Mouse (Mus musculus) right cerebral cortex, postnatal 4 days (tissue): ENCODE measurements around the gene Ctdspl2.
"Not testable (repeated sequence)": the region's sequence is repeated elsewhere in the genome, so short reads cannot be mapped to it uniquely, and the experiment has no call there.

Experiments
- DNase-seq: peaks from one replicate; pipeline ENCODE4 v3.0.0-alpha.2; 2022

Gene Ctdspl2

GRCm38 (mm10) chr2:121955765-121956223 is at the start of gene Ctdspl2, which contains the start of gene Mageb3:
Ctdspl2 (plus strand) TSS chr2:121956001.
Mageb3 (minus strand) TSS chr2:121956092.
- peak; percentile 87 for DNase-seq

DNA sequence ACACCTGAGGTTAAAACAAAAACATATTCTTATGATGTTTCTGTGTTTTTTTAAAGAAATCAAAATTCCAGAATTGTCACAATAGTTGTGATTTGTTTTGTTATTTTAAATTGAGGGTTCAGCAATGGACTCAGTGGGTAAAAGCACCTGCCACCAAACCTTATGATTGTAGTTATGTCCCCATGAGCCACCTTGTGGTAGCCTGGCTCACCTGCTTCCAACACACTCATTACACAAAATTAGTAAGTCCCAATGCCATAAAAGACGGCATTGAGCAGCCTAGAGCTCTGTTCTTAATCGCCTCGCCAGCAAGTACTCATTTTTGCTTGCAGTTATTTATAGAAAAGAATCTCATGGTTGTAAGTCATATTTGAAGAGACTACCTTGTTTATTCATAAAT is 45.8 kb upstream of the Ctdspl2 start:
- DNase-seq: no peak

- DNase-seq: no peak
These were observed 39.5 kb upstream of the Ctdspl2 start for GRCm38 (mm10) chr2:121916047-121916970.

- not testable (repeated sequence) for DNase-seq
These were observed 18.2 kb upstream of the Ctdspl2 start for GRCm38 (mm10) chr2:121937624-121938023.

DNA sequence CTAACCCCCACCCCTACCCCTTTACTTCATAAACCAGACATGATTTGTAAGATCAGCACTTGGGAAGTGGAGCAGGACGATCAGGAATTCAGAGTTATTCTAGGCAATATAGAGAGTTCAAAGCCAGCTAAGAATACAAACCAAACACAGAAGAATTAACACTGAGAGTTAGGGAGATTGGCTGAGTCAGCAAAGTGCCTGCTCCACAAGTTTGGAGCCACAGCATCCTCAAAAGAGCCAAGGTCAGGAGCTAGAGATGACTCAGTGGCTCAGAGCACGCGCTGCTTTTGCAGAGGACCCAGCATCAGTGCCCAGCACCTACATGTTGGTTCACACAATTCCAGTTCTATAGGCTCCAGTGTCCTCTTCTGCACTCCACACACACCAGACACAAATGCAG is 12.4 kb upstream of the Ctdspl2 start:
- DNase-seq: no peak

GRCm38 (mm10) chr2:121954971-121955656 is 687 bp upstream of the Ctdspl2 start:
- no peak for DNase-seq

- DNase-seq: peak; percentile 97
These were observed 620 bp downstream of the Ctdspl2 start for GRCm38 (mm10) chr2:121956224-121957018.

DNA sequence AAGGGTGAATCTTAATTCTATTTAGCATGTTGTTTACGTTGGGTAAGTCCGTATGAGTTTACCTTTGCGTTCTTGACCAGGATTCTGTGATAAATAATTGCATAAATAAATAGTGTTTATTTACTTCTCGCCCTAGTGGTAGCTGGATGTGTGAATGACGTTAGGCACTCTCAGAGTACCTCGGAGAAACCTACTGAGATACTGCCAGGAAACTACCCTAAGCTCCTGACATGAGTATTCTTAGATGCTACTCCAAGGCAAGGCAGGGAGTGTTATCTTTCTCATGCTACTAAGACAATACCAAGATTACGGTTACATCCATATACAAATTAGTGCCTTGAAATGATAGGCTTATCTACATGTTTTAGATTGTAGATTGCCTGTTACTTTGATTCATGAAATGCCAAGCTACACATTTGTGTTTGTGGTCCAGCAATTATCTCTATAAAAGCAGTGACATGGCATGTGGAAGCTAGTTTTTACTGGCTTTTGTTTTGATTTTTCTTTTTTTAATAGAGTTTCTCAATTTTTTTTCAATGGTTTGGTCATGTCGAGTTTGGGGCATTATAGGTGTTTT is 1.5 kb downstream of the Ctdspl2 start:
- no peak for DNase-seq

GRCm38 (mm10) chr2:121995738-121996137 is 39.9 kb downstream of the Ctdspl2 start:
- no peak for DNase-seq

GRCm38 (mm10) chr2:122008832-122009231 is 53.0 kb downstream of the Ctdspl2 start:
- DNase-seq: no peak

GRCm38 (mm10) chr2:122011441-122011840 is 55.6 kb downstream of the Ctdspl2 start:
- DNase-seq: no peak

DNA sequence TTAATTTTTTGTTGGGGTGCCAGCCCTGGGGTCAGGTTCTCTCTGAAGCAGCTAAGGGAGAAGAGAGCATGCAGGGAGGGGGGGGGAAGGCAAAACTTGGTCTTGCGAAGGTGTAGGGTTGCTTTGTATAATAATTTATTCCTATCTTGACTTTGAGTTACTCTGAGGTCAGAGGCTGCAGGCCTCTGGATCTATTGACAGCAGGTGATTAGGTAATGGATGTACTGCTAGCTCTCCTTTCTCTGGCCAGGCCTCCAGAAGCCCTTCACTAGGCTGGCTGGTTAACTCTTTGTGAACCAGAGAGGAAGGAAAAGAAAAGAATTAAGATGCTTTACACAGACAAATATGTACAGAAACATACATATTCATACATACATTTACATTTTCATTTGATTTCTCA is 62.9 kb downstream of the Ctdspl2 start:
- DNase-seq: no peak

- no peak for DNase-seq
These were observed 66.5 kb downstream of the Ctdspl2 start for GRCm38 (mm10) chr2:122022284-122022683.

DNA sequence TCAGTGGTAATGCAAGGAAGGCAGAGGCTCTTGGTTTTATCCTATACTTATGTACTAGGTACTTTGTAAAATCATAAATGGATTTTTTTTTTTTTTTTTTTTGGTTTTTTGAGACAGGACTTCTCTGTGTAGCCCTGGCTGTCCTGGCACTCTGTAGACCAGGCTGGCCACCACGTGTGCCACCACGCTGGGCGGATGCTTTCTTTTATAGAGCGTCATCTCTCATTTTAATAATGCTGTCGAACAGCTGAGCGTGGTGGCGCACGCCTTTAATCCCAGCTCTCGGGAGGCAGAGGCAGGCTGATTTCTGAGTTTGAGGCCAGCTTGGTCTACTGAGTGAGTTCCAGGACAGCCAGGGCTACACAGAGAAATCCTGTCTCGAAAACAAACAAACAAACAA is 71.3 kb downstream of the Ctdspl2 start:
- DNase-seq: not testable (repeated sequence)

- DNase-seq: peak; percentile 80
These were observed 72.3 kb downstream of the Ctdspl2 start, which contains the start of gene Eif3j1 for GRCm38 (mm10) chr2:122027862-122028755. Eif3j1 (plus strand) TSS chr2:122028546.

GRCm38 (mm10) chr2:122028756-122029700 is 73.2 kb downstream of the Ctdspl2 start:
- peak; percentile 33 for DNase-seq

DNA sequence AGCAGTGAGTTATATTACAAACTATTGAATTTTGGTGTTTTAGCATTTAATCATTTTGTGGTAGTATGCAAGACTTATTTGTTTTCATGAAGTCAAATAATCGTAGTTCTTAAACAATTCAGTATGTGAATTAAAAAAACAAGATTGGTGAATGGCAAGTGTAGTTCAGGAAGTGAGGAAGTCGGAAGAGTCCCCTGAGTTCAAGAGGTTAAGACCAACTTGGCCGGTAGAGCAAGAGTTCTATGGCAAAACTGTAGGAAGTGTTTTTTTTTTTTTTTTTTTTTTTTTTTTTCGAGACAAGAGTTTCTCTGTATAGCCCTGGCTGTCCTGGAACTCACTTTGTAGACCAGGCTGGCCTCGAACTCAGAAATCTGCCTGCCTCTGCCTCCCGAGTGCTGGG is 76.2 kb downstream of the Ctdspl2 start:
- DNase-seq: no peak

GRCm38 (mm10) chr2:122036064-122036463 is 80.3 kb downstream of the Ctdspl2 start:
- no peak for DNase-seq

GRCm38 (mm10) chr2:122043926-122044325 is 88.1 kb downstream of the Ctdspl2 start:
- DNase-seq: no peak
